Mouse (Mus musculus): ENCODE data around the gene Rnf38. TPM values are rescaled to one million over a fixed set of nuclear protein-coding genes. Genes with fewer than 3 reads are reported as not detected.

Rnf38 gene
- polyA plus RNA-seq, 1 experiment = 35.4 TPM

DNA sequence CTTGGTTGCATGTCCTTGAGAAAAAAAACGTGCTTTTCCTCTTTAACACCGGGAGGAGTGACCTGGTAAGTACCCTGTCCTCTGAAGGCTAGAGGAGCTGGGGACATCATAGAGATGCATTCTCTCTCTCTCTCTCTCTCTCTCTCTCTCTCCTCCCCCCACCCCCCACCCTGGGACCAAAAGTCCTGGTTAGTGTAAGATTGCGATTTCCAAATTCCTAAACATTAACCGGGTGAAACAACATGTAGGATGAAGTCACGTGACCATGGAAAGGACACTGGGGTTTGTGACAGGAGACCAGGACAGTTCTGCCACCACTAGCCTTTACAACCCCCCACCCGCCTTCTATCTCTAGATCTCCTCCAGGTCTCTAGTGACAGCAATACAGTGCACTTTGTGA, 19.6 kb upstream of the Rnf38 start:
- Histone ChIP-seq H3K27ac (ENCODE audit: control insufficient read depth, insufficient read depth, low read depth, low read length, poor library complexity) (no peak overlapping the region), H3K4me1 (ENCODE audit: control insufficient read depth, insufficient read depth, low read length) (no peaks in the 10 kb centered on the region), H3K4me3 (replicated peaks; ENCODE audit: control insufficient read depth, low read depth, low read length) (no peak overlapping the region)
- 16% methylated on average over 6 of the region's 6 CpGs for WGBS
- TF ChIP-seq POLR2A (IDR thresholded peaks at IDR 0.05; ENCODE audit: borderline replicate concordance, control insufficient read depth, low read depth, low read length) (no peak), CTCF (IDR thresholded peaks at IDR 0.05; ENCODE audit: control insufficient read depth, insufficient read depth, low read length) (no peak)

DNA sequence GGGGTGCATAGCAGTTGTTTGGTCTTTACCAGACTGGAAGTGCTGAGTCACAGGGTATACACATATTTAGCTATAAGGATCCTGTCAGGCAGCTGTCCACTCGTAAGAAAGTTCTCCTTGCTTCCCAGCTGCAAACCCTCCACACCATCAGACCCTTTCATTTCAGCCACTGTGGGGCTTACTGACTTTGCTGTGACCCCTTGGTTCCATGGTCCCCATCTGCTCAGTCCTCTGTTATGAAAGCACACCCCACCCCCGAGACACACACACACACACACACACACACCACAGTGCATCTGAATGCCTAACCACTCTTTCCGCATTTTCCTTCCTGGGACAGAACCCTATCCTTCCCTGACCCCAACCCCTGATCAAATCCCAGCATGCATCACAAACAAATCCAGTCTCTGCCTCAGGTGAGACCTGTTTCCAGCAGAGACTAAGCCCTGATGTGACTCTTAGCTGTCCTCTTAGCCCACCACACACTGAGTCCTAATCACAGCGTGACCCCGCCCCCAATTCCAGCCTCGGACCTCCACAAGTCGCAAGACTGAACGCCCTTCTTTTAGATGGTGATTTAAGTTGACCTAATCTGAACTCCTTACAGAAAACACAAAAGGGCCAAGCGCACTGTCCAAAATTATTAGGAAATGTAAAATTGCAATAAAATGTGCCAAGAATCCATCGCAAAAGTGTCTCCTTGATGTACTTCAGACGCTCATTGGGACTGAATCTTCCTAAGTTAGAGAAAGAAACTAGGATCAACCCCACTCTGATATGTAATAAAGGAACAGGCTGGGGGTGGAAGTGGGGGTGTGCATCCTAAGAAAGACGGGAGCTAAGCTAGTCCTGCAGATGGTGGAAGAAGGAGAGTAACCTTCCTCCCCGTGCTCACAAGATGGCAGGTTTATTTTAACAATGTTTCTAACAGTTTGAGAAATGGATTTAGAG, 18.7 kb upstream of the Rnf38 start:
- H3K4me3 ChIP-seq (replicated peaks; ENCODE audit: control insufficient read depth, low read depth, low read length) = no peak overlapping the region
- no peaks in the 10 kb centered on the region for H3K4me1 ChIP-seq (ENCODE audit: control insufficient read depth, insufficient read depth, low read length)
- 15% methylated on average over 13 of the region's 13 CpGs for WGBS
- no peak overlapping the region for H3K27ac ChIP-seq (ENCODE audit: control insufficient read depth, insufficient read depth, low read depth, low read length, poor library complexity)
- no peak for TF ChIP-seq POLR2A (IDR thresholded peaks at IDR 0.05; ENCODE audit: borderline replicate concordance, control insufficient read depth, low read depth, low read length)
- TF ChIP-seq CTCF (IDR thresholded peaks at IDR 0.05; ENCODE audit: control insufficient read depth, insufficient read depth, low read length) = no peak

DNA sequence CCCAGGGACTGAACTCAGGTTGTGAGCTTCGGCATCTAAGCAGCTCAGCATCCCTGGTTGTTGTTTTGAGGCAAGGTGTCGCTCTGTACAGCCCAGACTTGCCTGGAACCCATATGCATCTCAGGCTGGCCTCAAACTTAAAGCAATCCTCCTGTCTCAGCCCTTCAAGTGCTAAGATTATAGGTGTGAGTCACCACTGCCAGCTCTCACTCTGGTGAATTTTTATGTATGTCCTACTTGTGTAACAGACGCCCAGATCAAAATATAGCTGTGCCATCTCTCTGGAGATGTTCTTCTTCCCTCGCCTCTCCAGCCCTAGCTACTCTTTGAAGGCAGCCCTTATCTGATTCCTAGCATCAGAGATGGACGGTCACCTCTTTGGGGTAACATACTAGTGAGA, 17.9 kb upstream of the Rnf38 start:
- TF ChIP-seq CTCF (IDR thresholded peaks at IDR 0.05; ENCODE audit: control insufficient read depth, insufficient read depth, low read length) (no peak), POLR2A (IDR thresholded peaks at IDR 0.05; ENCODE audit: borderline replicate concordance, control insufficient read depth, low read depth, low read length) (no peak)
- Histone ChIP-seq H3K4me1 (ENCODE audit: control insufficient read depth, insufficient read depth, low read length) (no peaks in the 10 kb centered on the region), H3K27ac (ENCODE audit: control insufficient read depth, insufficient read depth, low read depth, low read length, poor library complexity) (no peak overlapping the region), H3K4me3 (replicated peaks; ENCODE audit: control insufficient read depth, low read depth, low read length) (no peak overlapping the region)
- 69% methylated on average over 5 of the region's 5 CpGs for WGBS

DNA sequence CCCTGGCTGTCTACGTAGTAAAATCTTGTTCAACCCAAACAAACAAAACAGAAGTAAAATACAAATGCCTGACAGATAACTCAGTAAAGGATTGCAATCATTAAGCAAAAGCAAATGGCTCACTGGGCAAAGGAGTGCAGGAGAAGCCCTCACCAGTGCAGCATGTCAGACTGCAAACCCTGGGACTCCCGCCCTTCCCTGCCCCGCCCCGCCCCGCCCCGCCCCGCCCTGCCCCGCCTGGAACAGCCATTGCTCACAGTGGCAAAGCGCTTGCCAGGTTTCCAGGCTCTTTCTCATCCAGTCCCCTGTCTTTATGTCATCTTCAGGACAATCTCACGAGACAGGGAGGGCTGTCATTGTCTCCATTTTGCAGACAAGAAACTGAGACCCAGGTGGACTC, 16.1 kb upstream of the Rnf38 start:
- TF ChIP-seq CTCF (IDR thresholded peaks at IDR 0.05; ENCODE audit: control insufficient read depth, insufficient read depth, low read length) (no peak), POLR2A (IDR thresholded peaks at IDR 0.05; ENCODE audit: borderline replicate concordance, control insufficient read depth, low read depth, low read length) (no peak)
- H3K27ac ChIP-seq (ENCODE audit: control insufficient read depth, insufficient read depth, low read depth, low read length, poor library complexity) = no peak overlapping the region
- 5% methylated on average over 10 of the region's 10 CpGs for WGBS
- H3K4me1 ChIP-seq (ENCODE audit: control insufficient read depth, insufficient read depth, low read length) = no peaks in the 10 kb centered on the region
- H3K4me3 ChIP-seq (replicated peaks; ENCODE audit: control insufficient read depth, low read depth, low read length) = no peak overlapping the region

DNA sequence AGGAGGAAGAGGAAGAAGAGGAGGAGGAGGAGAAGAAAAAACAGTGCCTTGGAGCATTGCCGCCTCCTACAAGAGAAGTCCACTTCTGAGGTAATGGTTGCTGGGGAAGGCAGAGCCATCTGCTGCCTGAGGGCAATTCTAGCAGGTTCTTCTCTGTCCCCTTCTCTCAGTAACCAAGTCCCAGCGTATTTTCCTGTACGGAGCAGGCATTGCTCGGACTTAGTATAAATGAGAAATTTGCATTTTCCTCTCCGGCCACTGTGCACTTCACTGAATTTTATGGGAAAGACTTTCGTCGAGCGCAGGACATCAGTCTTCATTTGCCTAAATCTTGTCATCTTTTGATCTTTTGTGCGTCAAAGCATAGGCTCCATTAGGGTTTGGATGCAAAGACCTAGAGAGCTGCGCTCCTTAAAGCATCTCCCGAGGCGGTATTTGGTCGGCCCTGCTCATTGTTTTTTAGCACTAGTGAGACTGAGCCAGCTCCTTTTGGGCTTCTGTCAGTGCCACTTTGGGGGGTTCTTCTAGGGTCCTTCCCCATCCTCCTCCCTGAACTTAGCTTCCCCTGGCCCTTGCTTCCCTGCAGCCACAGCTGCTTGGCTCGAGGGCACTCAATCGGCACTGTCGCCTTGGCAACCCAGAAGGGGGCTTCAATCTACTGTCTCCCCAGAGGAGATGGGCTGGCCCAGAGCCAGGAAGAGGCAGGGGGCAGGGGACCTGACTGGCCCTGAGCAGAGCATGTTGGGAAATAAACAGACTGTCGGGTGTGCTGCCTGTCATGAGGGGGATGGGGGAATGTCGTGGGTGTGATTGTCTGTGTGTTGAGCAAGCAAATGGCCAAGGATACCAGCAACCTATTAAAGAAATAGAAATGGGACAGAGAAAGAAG, 13.7 kb upstream of the Rnf38 start:
- H3K4me3 ChIP-seq (replicated peaks; ENCODE audit: control insufficient read depth, low read depth, low read length) = no peak overlapping the region
- 30% methylated on average over 18 of the region's 18 CpGs for WGBS
- H3K27ac ChIP-seq (ENCODE audit: control insufficient read depth, insufficient read depth, low read depth, low read length, poor library complexity) = no peak overlapping the region
- H3K4me1 ChIP-seq (ENCODE audit: control insufficient read depth, insufficient read depth, low read length) = no peaks in the 10 kb centered on the region
- TF ChIP-seq CTCF (IDR thresholded peaks at IDR 0.05; ENCODE audit: control insufficient read depth, insufficient read depth, low read length) = no peak
- no peak for TF ChIP-seq POLR2A (IDR thresholded peaks at IDR 0.05; ENCODE audit: borderline replicate concordance, control insufficient read depth, low read depth, low read length)

DNA sequence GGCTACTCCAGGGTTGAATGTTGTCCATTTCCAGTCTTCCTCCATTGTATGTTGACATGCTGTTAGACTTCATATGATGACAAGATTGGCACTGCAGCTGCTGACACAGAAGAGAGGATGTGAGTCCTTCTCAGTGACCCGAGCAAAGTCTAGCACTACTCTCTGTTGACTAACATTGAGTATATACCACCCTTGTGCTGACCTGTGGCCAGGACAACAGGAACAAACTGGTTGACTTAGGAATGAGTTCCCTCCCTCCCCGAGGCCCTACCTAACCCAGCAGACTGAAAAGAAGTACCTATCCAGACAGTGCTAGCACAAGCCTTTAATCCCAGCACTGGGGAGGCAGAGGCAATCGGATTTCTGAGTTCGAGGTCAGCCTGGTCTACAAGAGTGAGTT, 12.7 kb upstream of the Rnf38 start:
- no peaks in the 10 kb centered on the region for H3K4me1 ChIP-seq (ENCODE audit: control insufficient read depth, insufficient read depth, low read length)
- TF ChIP-seq POLR2A (IDR thresholded peaks at IDR 0.05; ENCODE audit: borderline replicate concordance, control insufficient read depth, low read depth, low read length) = no peak
- TF ChIP-seq CTCF (IDR thresholded peaks at IDR 0.05; ENCODE audit: control insufficient read depth, insufficient read depth, low read length) = no peak
- no peak overlapping the region for H3K27ac ChIP-seq (ENCODE audit: control insufficient read depth, insufficient read depth, low read depth, low read length, poor library complexity)
- 76% methylated on average over 4 of the region's 4 CpGs for WGBS
- no peak overlapping the region for H3K4me3 ChIP-seq (replicated peaks; ENCODE audit: control insufficient read depth, low read depth, low read length)

DNA sequence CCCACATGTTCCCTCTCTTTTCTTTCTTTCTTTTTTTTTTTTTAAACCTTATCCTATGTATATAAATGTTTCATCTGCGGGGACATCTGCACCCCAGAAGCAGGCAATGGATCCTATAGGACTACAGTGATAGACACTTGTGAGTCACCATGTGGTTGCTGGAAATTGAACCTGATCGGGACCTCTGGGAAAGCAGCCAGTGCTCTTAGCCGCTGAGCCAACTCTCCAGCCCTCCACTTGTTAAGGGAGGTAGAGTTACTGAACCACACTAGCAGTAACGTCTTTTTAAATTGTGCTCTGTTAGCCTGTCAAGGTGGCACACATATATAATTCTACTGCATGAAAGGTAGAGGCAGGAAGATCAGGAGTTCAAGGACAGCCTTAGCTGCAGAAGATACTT, 8.0 kb upstream of the Rnf38 start:
- WGBS = 81% methylated on average over 4 of the region's 4 CpGs
- TF ChIP-seq POLR2A (IDR thresholded peaks at IDR 0.05; ENCODE audit: borderline replicate concordance, control insufficient read depth, low read depth, low read length) (no peak), CTCF (IDR thresholded peaks at IDR 0.05; ENCODE audit: control insufficient read depth, insufficient read depth, low read length) (no peak)
- no peaks in the 10 kb centered on the region for H3K4me1 ChIP-seq (ENCODE audit: control insufficient read depth, insufficient read depth, low read length)

DNA sequence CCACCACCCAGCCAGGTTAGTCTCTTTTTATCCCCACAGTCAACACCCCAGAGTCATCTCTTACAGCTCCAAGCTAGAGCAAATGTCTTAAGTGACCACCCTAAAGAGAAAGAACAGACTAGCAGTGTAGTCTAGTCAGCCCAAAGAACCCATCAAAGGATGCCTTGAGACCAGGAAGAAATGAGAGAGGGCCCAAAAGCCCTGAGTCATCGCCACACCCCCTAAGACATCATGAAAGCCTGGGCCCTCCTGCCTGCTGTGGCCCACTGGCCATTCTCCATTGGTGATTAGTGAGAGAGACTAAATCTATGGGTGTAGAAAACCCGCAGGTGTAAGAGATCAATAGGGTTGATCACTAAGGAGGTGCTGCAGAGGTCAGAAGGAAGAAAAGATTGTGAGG, 2.4 kb upstream of the Rnf38 start:
- Histone ChIP-seq H3K4me3 (replicated peaks; ENCODE audit: control insufficient read depth, low read depth, low read length) (no peak overlapping the region), H3K4me1 (ENCODE audit: control insufficient read depth, insufficient read depth, low read length) (no peaks in the 10 kb centered on the region; the same call in 1 of the 2 replicates), H3K27ac (ENCODE audit: control insufficient read depth, insufficient read depth, low read depth, low read length, poor library complexity) (no peak overlapping the region)
- WGBS = 84% methylated on average over 2 of the region's 2 CpGs
- TF ChIP-seq CTCF (IDR thresholded peaks at IDR 0.05; ENCODE audit: control insufficient read depth, insufficient read depth, low read length) = no peak

More for the DNA sequence above, 8.0 kb upstream of the Rnf38 start:
- no peak overlapping the region for H3K27ac ChIP-seq (ENCODE audit: control insufficient read depth, insufficient read depth, low read depth, low read length, poor library complexity)
- H3K4me3 ChIP-seq (replicated peaks; ENCODE audit: control insufficient read depth, low read depth, low read length) = no peak overlapping the region

Measured in bone marrow, adult 2 months (tissue).